Mouse (Mus musculus): ENCODE data around the gene Tspan5. TPM values are rescaled to one million over a fixed set of nuclear protein-coding genes. Genes with fewer than 3 reads are reported as not detected.

Gene Tspan5
- total and polyA plus RNA-seq, 3 experiments: 28.1 to 35.1 TPM; not detected in 1

GRCm38 (mm10) chr3:138788489-138788850 is 46.5 kb downstream of the Tspan5 start:
- H3K9me3 ChIP-seq (replicated peaks; ENCODE audit: insufficient read depth, low read length): no peaks in the 10 kb centered on the region
- no peak for DNase-seq (ENCODE audit: low read depth, low spot score)
- H3K36me3 ChIP-seq (ENCODE audit: control insufficient read depth in 1 of 2, insufficient read depth in 2 of 2, low read length in 2 of 2): peaks cover 0 to 2% of the 10 kb centered on the region in 2 experiments; a peak in 1 of 4 replicates
- H3K9ac ChIP-seq (ENCODE audit: control insufficient read depth, low read depth, low read length, poor library complexity, severe bottlenecking): no peak overlapping the region
- H3K4me3 ChIP-seq (ENCODE audit: control insufficient read depth in 1 of 2, insufficient read depth in 1 of 2, low read depth in 2 of 2, low read length in 2 of 2): no peak overlapping the region
- peaks cover 0 to 4% of the 10 kb centered on the region in 2 experiments; a peak in 1 of 4 replicates for H3K4me1 ChIP-seq (ENCODE audit: control insufficient read depth in 1 of 2, insufficient read depth in 2 of 2, low read length in 2 of 2)
- no peak for TF ChIP-seq TAL1 (IDR thresholded peaks at IDR 0.05; ENCODE audit: low read length)
- no peak for TF ChIP-seq ZKSCAN1 (IDR thresholded peaks at IDR 0.05; ENCODE audit: low read depth, low read length)
- TF ChIP-seq MAX (IDR thresholded peaks at IDR 0.05; ENCODE audit: low read length): no peak
- TF ChIP-seq ZMIZ1 (IDR thresholded peaks at IDR 0.05; ENCODE audit: low read depth, low read length): no peak
- no peak for TF ChIP-seq USF2 (IDR thresholded peaks at IDR 0.05; ENCODE audit: borderline replicate concordance in 1 of 2, insufficient read depth in 1 of 2, low read depth in 1 of 2, low read length in 2 of 2)
- no peak for TF ChIP-seq TCF12 (IDR thresholded peaks at IDR 0.05; ENCODE audit: low read depth, low read length)
- no peak for TF ChIP-seq ELF1 (IDR thresholded peaks at IDR 0.05; ENCODE audit: low read depth, low read length)
- TF ChIP-seq EP300 (IDR thresholded peaks at IDR 0.05; ENCODE audit: low read depth in 1 of 2, low read length in 2 of 2): no peak
- no peak for TF ChIP-seq ZC3H11A (IDR thresholded peaks at IDR 0.05; ENCODE audit: low read depth, low read length)
- no peak for TF ChIP-seq POLR2AphosphoS2 (IDR thresholded peaks at IDR 0.05; ENCODE audit: low read length)
- no peak for TF ChIP-seq MYC (IDR thresholded peaks at IDR 0.05; ENCODE audit: low read depth, low read length)
- TF ChIP-seq KAT2A (conservative IDR thresholded peaks at IDR 0.05; ENCODE audit: low read depth, low read length): no peak
- TF ChIP-seq GATA1 (IDR thresholded peaks at IDR 0.05; ENCODE audit: low read depth, low read length): no peak
- TF ChIP-seq CTCF (IDR thresholded peaks at IDR 0.05 in 2 of 3, conservative IDR thresholded peaks at IDR 0.05 in 1 of 3; ENCODE audit: control insufficient read depth in 1 of 3, insufficient read depth in 1 of 3, low read depth in 2 of 3, low read length in 3 of 3, poor library complexity in 1 of 3, severe bottlenecking in 1 of 3): no peak
- no peak for TF ChIP-seq RAD21 (IDR thresholded peaks at IDR 0.05; ENCODE audit: low read depth, low read length)
- no peak for TF ChIP-seq GABPA (IDR thresholded peaks at IDR 0.05; ENCODE audit: low read depth, low read length)
- TF ChIP-seq USF1 (IDR thresholded peaks at IDR 0.05; ENCODE audit: low read depth, low read length): no peak
- TF ChIP-seq NELFE (IDR thresholded peaks at IDR 0.05; ENCODE audit: low read depth, low read length): no peak
- TF ChIP-seq UBTF (IDR thresholded peaks at IDR 0.05; ENCODE audit: borderline replicate concordance, insufficient read depth, low read depth, low read length): no peak
- no peaks in the 10 kb centered on the region for H3K27me3 ChIP-seq (ENCODE audit: control insufficient read depth in 1 of 2, insufficient read depth in 2 of 2, low read length in 2 of 2)
- H3K79me2 ChIP-seq (ENCODE audit: control insufficient read depth, insufficient read depth, low read length, poor library complexity): peaks cover 2% of the 10 kb centered on the region; the same call in 1 of the 2 replicates
- no peak overlapping the region for H3K27ac ChIP-seq (ENCODE audit: control insufficient read depth, low read depth, low read length)

GRCm38 (mm10) chr3:138789275-138789674 is 47.3 kb downstream of the Tspan5 start:
- Histone ChIP-seq H3K27me3 (ENCODE audit: control insufficient read depth in 1 of 2, insufficient read depth in 2 of 2, low read length in 2 of 2) (no peaks in the 10 kb centered on the region), H3K36me3 (ENCODE audit: control insufficient read depth in 1 of 2, insufficient read depth in 2 of 2, low read length in 2 of 2) (peaks cover 0 to 2% of the 10 kb centered on the region in 2 experiments; a peak in 1 of 4 replicates), H3K27ac (ENCODE audit: control insufficient read depth, low read depth, low read length) (no peak overlapping the region), H3K4me1 (ENCODE audit: control insufficient read depth in 1 of 2, insufficient read depth in 2 of 2, low read length in 2 of 2) (peaks cover 0 to 4% of the 10 kb centered on the region in 2 experiments; a peak in 1 of 4 replicates), H3K79me2 (ENCODE audit: control insufficient read depth, insufficient read depth, low read length, poor library complexity) (peaks cover 1% of the 10 kb centered on the region; the same call in 1 of the 2 replicates), H3K9me3 (replicated peaks; ENCODE audit: insufficient read depth, low read length) (no peaks in the 10 kb centered on the region), H3K9ac (ENCODE audit: control insufficient read depth, low read depth, low read length, poor library complexity, severe bottlenecking) (no peak overlapping the region), H3K4me3 (ENCODE audit: control insufficient read depth in 1 of 2, insufficient read depth in 1 of 2, low read depth in 2 of 2, low read length in 2 of 2) (no peak overlapping the region)
- DNase-seq (ENCODE audit: low read depth, low spot score): no peak
- TF ChIP-seq TCF12 (IDR thresholded peaks at IDR 0.05; ENCODE audit: low read depth, low read length): no peak
- TF ChIP-seq ZC3H11A (IDR thresholded peaks at IDR 0.05; ENCODE audit: low read depth, low read length): no peak
- no peak for TF ChIP-seq EP300 (IDR thresholded peaks at IDR 0.05; ENCODE audit: low read depth in 1 of 2, low read length in 2 of 2)
- no peak for TF ChIP-seq UBTF (IDR thresholded peaks at IDR 0.05; ENCODE audit: borderline replicate concordance, insufficient read depth, low read depth, low read length)
- TF ChIP-seq E2F4 (IDR thresholded peaks at IDR 0.05; ENCODE audit: borderline replicate concordance, low read depth, low read length): no peak
- no peak for TF ChIP-seq ZMIZ1 (IDR thresholded peaks at IDR 0.05; ENCODE audit: low read depth, low read length)
- TF ChIP-seq POLR2A (IDR thresholded peaks at IDR 0.05; ENCODE audit: control insufficient read depth in 1 of 2, insufficient read depth in 1 of 2, low read depth in 1 of 2, low read length in 2 of 2, poor library complexity in 1 of 2): no peak
- no peak for TF ChIP-seq MYC (IDR thresholded peaks at IDR 0.05; ENCODE audit: low read depth, low read length)
- TF ChIP-seq MXI1 (IDR thresholded peaks at IDR 0.05; ENCODE audit: low read depth, low read length): no peak
- TF ChIP-seq MAZ (IDR thresholded peaks at IDR 0.05; ENCODE audit: low read depth, low read length): no peak
- TF ChIP-seq TBP (IDR thresholded peaks at IDR 0.05; ENCODE audit: low read depth, low read length): no peak
- TF ChIP-seq NELFE (IDR thresholded peaks at IDR 0.05; ENCODE audit: low read depth, low read length): no peak
- no peak for TF ChIP-seq ETS1 (IDR thresholded peaks at IDR 0.05; ENCODE audit: low read depth, low read length)
- TF ChIP-seq ZNF384 (IDR thresholded peaks at IDR 0.05; ENCODE audit: low read depth, low read length): no peak
- no peak for TF ChIP-seq CTCF (IDR thresholded peaks at IDR 0.05 in 2 of 3, conservative IDR thresholded peaks at IDR 0.05 in 1 of 3; ENCODE audit: control insufficient read depth in 1 of 3, insufficient read depth in 1 of 3, low read depth in 2 of 3, low read length in 3 of 3, poor library complexity in 1 of 3, severe bottlenecking in 1 of 3)
- TF ChIP-seq RCOR1 (IDR thresholded peaks at IDR 0.05; ENCODE audit: low read depth, low read length): no peak
- TF ChIP-seq MAFK (IDR thresholded peaks at IDR 0.05; ENCODE audit: borderline replicate concordance, low read depth, low read length): no peak
- TF ChIP-seq MEF2A (IDR thresholded peaks at IDR 0.05; ENCODE audit: extremely low read depth, insufficient replicate concordance, low read depth, low read length, poor library complexity, severe bottlenecking): no peak
- no peak for TF ChIP-seq USF2 (IDR thresholded peaks at IDR 0.05; ENCODE audit: borderline replicate concordance in 1 of 2, insufficient read depth in 1 of 2, low read depth in 1 of 2, low read length in 2 of 2)

Data from MEL (cell line).